Mouse (Mus musculus) brown adipose tissue, adult 24 weeks (tissue): Measurements from ENCODE around the gene Hist3h2a. TPM values are rescaled to one million over a fixed set of nuclear protein-coding genes. Genes with fewer than 3 reads are reported as not detected.

Source experiments
- polyA plus RNA-seq: library from polyadenylated mRNA; stranded (reverse); fragments of >200 nt; gene quantifications from 2 replicates; pipeline ENCODE4 v1.2.4, GENCODE M21; 2012; ENCODE audit not compliant: missing spikeins, insufficient read depth, insufficient read length

The Hist3h2a gene
- polyA plus RNA-seq, 1 experiment, result 8.2 TPM

Other genes with a start within 250 kb of the Hist3h2a start
- gene Olfr318, start 230.7 kb upstream of the Hist3h2a start, polyA plus RNA-seq, result not detected in 2 replicates
- not detected in 2 replicates for gene Olfr317, start 215.5 kb upstream of the Hist3h2a start, polyA plus RNA-seq
- not detected in 2 replicates for gene Olfr316, start 202.0 kb upstream of the Hist3h2a start, polyA plus RNA-seq
- not detected in 2 replicates for gene Olfr315, start 181.5 kb upstream of the Hist3h2a start, polyA plus RNA-seq
- gene Olfr314, start 171.7 kb upstream of the Hist3h2a start, polyA plus RNA-seq, result not detected in 2 replicates
- gene Fam183b, start 152.7 kb upstream of the Hist3h2a start, polyA plus RNA-seq, result not detected in 2 replicates
- gene Olfr313, start 139.7 kb upstream of the Hist3h2a start, polyA plus RNA-seq, result not detected in 2 replicates
- not detected in 2 replicates for gene Olfr312, start 125.4 kb upstream of the Hist3h2a start, polyA plus RNA-seq
- gene Olfr311, start 115.4 kb upstream of the Hist3h2a start, polyA plus RNA-seq, result not detected in 2 replicates
- gene Gm12258, start 107.5 kb upstream of the Hist3h2a start, polyA plus RNA-seq, result 0.44 and 0.96 TPM in 2 replicates
- 2.5 and 4.8 TPM in 2 replicates for gene 2810021J22Rik, start 87.5 kb upstream of the Hist3h2a start, polyA plus RNA-seq
- gene Zfp39, start 50.5 kb upstream of the Hist3h2a start, polyA plus RNA-seq, result 1.8 and 2.0 TPM in 2 replicates
- not detected in 2 replicates for gene Btnl10, start 36.8 kb upstream of the Hist3h2a start, polyA plus RNA-seq
- gene Rnf187, start 15.8 kb upstream of the Hist3h2a start, polyA plus RNA-seq, result 76.4 and 79.9 TPM in 2 replicates
- gene Hist3h2ba, start 5.8 kb upstream of the Hist3h2a start, polyA plus RNA-seq, result not detected in 2 replicates
- gene Trim17, start within 50 bp of the Hist3h2a start, polyA plus RNA-seq, result not detected in 2 replicates
- gene Trim11, start 23.4 kb downstream of the Hist3h2a start, polyA plus RNA-seq, result 3.8 and 4.8 TPM in 2 replicates
- gene Obscn, start 181.7 kb downstream of the Hist3h2a start, polyA plus RNA-seq, result 2.4 and 7.2 TPM in 2 replicates
- 9.8 and 10.4 TPM in 2 replicates for gene Iba57, start 209.1 kb downstream of the Hist3h2a start, polyA plus RNA-seq
- gene Gjc2, start 228.5 kb downstream of the Hist3h2a start, polyA plus RNA-seq, result not detected in 2 replicates
- gene Guk1, start 237.5 kb downstream of the Hist3h2a start, polyA plus RNA-seq, result 89.3 and 122 TPM in 2 replicates
- gene Mrpl55, start 247.8 kb downstream of the Hist3h2a start, polyA plus RNA-seq, result 118 and 139 TPM in 2 replicates